Mouse (Mus musculus) left cerebral cortex, postnatal 36 days (tissue): ENCODE results near the gene Agps. TPM values are rescaled to one million over a fixed set of nuclear protein-coding genes. Genes with fewer than 3 reads are reported as not detected.
"Not testable (repeated sequence)": the region's sequence is repeated elsewhere in the genome, so short reads cannot be mapped to it uniquely, and the experiment has no call there.

ENCODE experiments used
- DNase-seq, 2 experiments: peaks; one replicate each; pipeline ENCODE4 v3.0.0; 2021 to 2022; ENCODE audit warnings: low spot score in 2 of 2, mixed read lengths in 1 of 2
- intact Hi-C: fragments of 180-260 bp; cut with DNase I; formaldehyde crosslinking; loops from one replicate; pipeline ENCODE4 v1.15.1; 2025
- total RNA-seq, 2 experiments: library from RNA; stranded (reverse); gene quantifications; 2 replicates each; pipeline ENCODE4 v1.2.3; 2021

Gene Agps
- total RNA-seq, 2 experiments from 2014 or later, result 36.2 to 40.4 TPM

DNA sequence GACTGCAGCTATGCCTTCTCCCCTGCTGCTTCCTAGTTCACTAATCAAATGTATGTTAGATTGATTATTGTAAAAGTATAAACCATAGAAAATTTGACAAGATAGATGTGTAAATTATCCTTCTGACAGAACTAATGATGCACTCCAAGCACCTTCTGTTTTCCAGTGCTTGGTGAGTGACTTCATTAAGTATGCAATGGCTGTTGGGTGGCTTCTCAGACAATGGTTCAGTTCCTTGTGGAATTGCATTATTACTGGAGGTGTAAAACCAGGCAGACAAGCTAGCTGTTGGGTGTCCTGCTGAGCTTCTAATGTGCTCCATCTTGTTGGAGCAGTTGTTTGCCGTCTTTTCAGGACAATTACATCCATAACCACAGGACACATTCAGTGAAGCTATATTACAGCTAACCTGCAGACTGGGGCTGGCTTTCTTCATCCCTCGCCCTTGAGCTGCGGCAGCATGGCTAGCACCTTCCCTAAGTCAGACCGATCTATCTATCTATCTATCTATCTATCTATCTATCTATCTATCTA lies 91.9 kb downstream of the Agps start:
- DNase-seq, result no peak
- intact Hi-C loops, result no loop called here

DNA sequence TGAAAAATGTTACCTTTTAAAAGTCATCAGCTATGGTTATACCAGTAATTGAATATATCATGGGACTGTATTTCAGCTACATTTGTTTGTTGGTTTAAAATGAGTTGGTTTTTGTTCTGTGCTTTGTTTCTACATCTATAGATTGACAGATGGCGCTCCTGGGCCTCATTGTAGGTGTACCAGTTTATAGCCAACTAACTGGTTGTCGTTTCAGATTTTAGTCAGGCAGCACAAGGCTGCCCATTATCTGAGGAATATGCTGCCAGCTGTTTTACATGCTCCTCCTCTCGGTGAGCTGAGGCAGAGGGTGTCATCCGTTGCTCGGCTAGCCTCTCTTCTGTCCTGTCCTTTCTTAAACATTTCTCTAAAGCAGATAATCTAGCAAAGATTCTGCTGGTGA lies 94.1 kb downstream of the Agps start:
- intact Hi-C loops, result no loop called here
- no peak for DNase-seq

DNA sequence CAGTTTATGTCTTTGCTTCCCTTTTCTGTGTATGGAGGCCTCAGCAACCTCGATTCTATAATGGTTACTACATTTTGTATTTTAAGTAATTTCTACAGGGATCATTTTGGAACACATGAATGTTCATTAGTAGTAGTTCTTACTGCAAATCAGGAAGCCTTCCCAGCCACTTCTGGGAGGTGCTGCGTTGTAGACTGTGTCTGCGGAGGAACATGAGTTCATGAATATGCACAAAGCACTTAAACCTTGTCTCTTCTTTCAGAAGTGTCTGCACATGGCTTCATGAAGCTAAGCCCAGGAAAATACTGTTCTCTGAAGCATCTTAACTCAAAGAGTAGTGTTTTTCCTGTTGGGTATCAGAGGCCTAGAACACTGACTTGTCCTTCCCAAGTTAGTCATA lies 96.0 kb downstream of the Agps start:
- DNase-seq, result no peak
- intact Hi-C loops, result no loop called here

DNA sequence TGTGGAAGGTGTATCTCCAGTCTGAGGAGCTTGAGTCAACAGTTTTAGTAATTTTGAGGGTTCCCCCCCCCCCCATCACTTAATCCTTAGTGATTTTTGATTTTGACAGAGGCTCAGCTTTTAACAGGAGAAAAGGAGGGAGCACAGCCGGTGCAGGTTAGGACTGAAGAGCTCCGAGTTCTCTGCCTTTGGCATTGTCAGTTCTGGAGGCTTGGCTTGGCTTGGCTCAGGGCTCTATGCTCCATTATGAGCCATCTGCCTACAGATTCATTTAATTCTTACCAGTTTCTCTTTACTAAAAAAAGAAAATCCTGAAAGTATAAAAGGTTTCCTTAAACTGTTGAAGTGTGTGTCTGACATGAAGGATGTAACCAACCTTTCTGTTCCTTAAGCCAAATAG lies 97.2 kb downstream of the Agps start:
- no peak for DNase-seq
- intact Hi-C loops, result no loop called here

DNA sequence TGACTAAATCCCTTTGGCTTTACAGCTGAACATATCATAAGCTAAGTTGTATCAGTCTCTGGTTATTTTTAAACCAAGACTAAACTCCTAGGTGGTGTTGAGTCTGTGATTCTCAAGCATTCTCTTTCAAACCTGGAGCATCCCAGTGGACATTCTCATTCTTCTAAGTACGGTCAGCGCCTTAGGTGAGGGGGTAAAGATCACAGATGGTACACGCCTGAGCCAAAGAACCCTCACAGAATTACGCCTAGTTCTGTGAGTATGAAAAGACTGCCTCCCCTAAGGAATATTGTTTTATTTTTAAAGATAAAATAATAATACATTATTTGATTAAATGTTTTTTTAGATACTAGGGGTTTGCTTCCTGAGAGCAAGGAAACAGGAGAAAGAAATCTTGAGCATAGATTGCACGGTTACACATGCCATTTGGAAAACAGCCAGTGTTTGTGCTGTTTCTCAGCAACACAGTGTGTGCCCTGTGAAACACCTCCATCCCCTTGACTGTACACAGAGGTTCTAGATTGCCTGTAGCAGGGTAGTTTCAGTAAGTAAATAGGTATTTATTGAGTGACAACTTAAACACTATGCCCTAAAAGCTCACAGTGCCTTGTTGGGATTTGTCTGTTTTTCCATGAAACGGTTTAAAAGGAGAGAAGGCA lies 97.9 kb downstream of the Agps start:
- DNase-seq, result no peak
- intact Hi-C loops, result no loop called here

DNA sequence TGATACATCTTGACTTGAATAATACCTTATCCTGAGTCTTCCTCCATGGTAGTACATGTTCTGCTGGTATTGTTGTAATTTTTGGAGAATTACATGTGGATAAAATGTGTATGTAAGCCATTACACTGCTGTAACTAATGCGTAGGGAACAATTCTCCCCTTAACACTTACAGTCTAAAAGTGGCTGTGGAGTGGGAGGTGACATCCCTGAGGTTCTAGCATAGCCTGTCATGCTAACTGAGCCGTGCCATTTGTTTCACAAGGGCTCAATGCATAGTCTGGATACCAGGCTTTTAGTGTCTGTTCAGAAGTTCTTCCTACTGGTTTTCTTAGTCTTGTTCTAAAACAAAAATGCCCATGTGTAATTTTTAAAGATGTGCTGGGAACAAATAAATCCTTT lies 99.0 kb downstream of the Agps start:
- DNase-seq, result peak in 1 of 2 experiments; percentile 12
- intact Hi-C loops, result no loop called here

DNA sequence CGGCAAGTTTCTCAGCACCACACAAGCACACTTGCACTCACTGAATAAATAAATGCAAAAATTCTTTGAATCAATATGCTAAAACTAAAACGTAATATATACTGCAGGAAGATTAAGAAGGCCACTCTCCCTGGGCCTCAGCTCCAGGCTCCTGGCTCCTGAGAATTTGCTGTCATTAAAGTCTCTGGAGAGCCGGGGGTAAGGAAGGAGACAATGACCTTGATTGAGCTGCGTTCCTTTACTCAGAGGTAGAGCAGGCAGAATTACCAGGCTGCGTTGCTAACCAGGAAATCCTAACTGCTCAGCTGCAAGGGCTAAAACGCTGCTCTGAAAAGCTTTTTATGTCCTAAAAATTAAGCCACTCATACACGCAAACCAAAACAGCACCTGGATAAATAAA lies 101.6 kb downstream of the Agps start:
- DNase-seq, result no peak
- intact Hi-C loops, result no loop called here

DNA sequence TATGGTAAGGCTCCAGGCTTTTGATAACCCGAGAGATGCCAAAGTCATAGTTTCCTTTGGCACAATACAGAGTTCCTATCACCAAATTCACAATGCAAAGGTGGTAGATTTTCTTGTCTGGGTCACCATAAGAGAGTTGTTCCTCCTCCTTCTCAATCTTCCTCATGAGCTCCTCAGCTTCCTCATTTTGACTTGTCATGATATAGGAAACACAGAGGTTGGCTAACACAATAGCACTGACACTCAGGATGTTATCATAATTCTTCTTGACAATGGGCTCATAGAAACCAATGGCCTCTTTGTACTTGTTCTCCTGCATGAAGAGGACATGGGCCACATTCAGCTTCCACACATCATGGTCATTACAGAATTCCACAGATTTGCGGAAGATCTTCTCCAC lies 104.7 kb downstream of the Agps start:
- DNase-seq, intact Hi-C loops: not testable (repeated sequence)

DNA sequence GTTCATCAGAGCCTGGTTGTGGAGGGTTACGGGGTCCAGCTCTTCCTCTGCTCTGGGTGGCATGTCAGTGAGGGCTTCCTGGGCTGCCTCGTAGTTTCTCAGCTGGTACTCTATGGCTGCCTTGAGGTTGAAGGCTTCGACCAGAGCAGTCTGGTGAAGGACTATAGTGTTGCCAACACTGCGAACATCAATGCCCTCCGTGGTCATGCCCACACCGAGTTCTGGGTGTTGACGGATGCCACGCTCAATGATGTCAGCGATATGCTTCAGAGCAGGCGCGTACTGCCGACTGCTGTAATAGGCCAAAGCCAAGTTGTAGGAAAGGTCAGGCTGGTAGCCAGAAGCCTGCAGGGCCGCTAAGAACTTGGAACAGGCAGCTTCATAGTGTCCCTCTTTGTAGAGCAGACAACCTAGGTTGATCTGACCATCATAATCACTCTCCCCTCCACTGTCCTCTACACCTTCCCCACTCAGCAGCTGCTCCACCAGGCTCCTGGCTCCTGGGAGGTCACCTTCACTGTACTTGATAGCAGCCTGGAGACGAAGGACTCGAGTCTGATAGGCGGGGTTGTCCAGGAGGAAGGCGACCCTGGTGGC lies 105.6 kb downstream of the Agps start:
- DNase-seq, intact Hi-C loops: not testable (repeated sequence)

DNA sequence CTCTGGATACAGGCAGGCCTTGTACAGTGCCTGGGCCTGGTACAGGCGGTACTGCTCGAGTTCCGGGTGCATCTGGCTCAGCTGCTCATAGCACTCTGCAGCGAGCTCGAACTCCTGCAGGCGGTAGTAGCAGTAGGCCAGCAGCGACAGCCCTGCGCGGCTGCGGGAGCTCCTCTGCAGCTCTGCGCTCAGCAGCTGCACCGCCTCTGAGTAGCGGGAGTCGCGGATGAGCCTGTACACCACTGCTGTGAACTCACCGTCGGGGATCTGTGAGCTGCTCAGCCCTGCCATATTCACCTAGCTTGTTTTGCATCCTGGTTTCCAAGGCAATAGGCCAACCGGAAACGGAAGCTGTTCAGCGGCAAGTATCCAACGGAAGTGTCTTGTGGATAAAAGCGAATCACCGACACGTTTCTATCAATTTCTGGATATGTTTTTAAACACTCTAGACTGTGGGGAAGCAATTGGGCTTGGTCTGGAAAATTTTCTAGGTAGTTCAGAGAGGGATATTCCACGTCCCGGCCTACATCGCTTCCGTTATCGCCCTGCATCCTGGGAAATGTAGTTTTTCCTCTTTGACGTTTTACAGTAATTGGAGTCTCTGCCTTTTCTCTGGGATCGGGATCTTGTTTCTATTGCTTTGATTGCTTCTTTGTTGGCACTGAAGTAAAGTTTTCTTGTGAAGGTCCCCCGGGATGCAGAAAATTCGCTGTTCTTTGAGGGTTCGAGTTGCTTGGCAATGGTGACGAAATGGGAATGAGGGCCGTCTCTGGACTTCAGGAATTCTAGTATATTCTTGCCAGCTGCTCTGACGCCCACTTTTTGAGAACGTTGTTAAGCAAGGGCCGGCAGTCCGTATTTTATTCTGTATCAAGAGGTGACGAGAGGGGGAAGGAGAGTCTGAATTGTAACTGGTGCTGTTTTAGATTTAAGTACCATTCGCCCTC lies 106.4 kb downstream of the Agps start, which contains the start of gene Ttc30b:
TSS of gene Ttc30b (minus strand) at position 469 of the 947 bp plus-strand sequence.
- intact Hi-C loops, result no loop called here
- DNase-seq, result peak; percentile 81 to 82

DNA sequence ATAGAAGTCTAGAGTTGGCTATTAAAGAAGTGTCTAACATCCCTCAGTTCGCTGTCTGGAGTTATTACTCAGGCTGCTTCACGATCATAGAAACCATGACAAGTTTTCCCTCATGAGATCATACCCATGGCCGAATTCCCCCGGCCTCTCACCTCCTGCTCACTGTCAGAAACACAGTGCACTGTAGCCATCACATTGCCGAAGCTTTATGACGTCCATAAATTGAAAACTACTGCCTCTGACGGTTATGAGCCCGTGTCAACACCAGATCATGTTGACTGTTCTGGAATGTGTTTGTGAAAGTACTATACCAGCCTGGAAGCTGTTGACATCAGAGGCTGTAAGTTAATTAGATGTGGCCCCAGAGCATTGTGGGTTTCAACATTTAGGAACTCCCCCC lies 118.7 kb downstream of the Agps start:
- DNase-seq, result no peak
- intact Hi-C loops, result no loop called here

DNA sequence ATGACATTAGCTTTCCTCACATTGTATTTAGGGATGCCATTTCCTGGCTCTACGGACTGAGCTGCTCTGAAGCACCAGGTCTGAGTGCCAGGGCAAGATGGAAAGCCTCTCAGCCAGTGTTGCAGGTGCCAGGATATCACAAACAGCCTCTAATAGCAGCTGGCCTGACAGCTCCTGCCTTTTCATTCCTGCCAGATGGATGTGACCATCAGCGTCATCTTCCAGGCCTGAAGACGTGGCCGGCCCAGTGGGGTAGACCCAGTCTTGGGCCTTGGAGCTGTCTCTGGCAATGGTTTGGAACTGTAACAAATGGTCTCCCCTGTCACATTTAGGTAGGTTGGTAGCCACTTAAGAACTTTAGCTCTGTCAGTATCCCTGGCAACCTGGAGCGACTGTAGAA lies 121.3 kb downstream of the Agps start:
- intact Hi-C loops, result no loop called here
- DNase-seq, result no peak

DNA sequence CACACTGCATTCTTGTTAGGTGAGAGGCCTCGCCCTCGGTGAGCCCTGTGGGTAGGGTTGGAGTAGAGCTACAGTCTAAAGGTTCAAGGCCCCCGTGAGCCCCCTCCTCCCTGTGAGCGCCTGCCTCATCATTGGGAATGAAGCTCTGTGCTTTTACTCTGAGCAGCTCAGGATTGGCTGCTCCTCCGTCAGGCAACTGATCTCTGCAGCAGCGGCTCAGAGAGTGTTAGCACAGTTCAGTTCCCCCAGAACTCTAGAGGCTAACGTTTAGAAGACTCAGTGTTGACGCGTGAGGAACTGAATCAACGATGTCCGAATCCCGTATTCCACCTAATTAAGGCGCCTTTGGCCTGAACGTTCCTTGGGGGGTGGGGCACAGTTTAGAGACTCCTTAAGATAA lies 123.7 kb downstream of the Agps start:
- intact Hi-C loops, result no loop called here
- no peak for DNase-seq

DNA sequence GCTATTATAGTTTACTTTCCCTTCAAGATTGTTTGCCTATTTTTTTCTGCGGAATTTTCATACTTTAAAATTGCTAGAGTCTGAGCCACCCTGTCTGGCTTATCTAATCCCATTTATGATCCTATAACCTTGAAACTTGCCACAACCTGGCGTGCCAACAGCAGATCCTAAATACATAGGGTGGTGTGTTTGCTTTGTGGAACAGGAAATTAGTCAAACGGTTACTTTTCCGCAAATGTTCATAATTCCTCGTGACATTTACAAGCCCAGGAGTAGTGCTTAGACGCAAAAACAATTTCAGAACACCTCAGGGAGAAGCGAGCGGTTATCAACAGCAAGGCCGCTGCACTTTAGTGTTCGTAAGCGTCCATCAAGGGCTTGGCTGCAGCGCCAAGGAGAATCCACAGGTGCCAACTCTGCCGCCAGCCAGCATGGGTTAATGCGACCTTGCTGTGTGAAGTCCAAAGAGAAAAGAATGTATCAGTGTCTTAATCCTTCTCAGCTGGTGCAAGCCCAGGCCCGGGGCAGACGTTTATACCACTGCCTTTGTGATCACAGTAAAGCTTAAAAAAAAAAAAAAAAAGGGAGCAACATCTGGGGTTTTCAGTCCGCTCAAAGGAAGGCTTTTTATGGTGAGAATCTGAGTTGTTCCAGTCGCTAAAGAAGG lies 127.3 kb downstream of the Agps start:
- intact Hi-C loops, result no loop called here
- DNase-seq, result no peak

DNA sequence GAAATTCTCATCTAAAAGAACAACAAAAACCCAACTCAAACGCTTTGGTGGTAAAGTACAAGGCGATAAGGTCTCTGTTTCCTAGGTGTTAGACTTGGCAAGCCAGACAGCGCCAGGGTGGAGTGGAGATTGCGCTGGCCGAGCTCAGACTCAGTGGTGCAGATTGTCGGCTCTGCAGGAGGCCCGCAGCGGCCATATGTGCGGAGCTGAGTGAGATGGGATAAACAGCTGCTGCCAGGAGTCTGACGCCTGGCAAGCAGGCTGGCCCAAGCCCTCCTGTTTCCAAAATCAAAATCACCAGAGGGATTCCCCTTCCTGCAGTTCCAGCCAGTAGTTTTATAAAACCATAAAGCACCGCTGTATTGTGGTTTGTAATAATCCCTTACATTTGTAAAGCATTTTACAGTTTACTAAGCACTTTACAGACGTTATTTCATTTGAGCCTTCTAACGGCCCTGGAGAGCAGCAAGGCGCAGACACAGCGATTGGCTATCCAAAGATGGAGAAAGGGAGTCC lies 127.9 kb downstream of the Agps start:
- intact Hi-C loops, result loop anchor here (10.0 kb wide), 1 partner anchor 175 kb away; no protein-coding TSS in a partner anchor
- no peak for DNase-seq

DNA sequence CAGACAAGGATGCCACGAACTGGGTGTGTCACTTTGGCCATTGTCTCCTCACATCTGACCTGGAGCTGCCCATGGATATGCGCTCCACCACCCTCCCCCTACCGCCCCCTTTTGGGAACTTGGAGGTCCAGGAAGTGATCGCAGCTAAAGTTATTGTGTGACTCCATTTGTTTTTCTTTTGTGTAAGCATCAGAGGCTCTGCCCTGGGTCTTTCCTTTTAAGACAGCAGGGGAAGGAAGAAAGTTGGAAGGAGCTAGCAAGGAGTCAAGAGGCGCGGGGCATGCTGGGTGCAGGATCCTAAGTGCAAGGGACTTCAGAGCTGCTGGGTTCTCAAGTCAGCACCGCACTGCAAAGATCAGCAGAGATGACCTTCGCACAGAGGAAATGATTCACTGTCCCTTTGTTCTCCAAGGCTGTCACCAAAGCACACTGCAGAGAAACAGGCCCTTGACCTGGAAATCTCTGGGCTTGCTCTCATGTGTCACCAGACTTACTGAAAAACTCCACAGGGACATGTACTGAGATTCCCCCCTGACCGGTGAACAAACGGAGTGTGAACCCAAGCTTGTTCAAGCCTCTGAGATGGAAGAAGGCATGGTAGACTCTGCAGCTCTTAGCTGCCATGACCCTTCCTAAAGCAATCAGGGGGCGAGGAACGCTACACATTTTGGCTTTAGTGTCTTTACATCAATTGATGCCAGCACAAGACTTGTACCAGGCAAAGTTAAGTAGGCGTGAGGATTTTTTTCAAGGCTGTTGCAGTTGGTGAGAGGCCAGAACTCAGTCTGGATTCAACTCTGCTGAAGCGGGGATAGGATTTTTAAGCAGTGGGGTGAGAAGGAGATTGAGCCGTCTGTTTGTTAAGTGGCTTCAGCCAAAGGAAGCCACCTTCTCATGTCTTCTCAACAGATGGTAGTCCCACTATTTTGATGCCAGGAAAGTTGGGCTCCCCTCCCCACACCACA lies 128.7 kb downstream of the Agps start:
- DNase-seq, result peak; percentile 29 to 40
- intact Hi-C loops, result loop anchor here (10.0 kb wide), 1 partner anchor 176 kb away; no protein-coding TSS in a partner anchor

DNA sequence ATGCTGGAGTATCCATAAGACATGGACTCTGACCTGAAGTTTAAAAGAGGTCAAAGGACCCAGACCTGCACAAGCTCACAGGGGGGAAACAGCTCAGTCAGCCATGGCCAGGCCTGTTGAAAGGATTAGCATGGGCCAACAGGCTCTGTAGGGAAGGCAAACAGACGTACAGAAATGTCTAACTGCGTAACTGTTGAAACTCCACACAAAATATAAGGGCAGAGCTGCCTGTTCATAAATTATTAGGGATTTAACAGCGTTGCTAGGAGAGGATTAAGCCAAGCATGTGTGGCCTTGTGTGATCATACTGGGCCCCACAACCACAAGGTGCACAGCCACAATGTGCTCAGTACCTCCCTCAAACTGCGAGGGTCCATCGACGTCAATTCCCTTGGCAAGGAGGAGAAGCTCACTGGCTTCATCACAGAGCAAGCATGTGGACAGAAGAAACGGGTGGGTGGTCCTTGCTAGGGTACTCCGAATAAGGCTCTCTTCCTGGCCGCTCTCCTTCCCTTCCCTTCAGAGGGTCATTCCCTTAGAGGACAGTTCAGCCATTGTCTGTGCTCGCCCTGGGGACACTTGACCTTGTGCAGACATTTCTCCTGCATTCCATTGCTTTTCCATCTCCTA lies 131.3 kb downstream of the Agps start:
- DNase-seq, result no peak

DNA sequence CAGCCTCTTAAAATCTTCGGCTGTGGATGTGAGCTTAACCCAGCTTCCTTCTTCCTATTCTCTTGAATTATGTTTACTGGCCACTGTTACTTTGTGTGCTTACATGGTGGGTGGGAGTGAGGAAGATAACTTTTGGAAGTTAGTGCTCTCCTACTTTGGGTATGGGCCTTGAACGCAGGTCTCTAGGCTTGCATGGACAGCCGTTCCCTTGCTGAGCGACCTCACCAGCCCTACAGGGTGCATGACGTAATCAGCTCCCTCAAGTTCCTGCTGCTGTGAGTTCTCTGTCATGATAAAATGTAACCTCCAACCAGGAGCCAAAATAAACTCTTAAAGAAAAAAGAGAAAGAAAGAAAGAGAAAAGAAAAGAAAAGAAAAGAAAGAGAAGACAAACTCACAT lies 132.1 kb downstream of the Agps start:
- intact Hi-C loops, result loop anchor here (10.0 kb wide), 1 partner anchor 179 kb away; no protein-coding TSS in a partner anchor

More for the DNA sequence above, 131.3 kb downstream of the Agps start:
- intact Hi-C loops, result loop anchor here (10.0 kb wide), 1 partner anchor 179 kb away; no protein-coding TSS in a partner anchor

More for the DNA sequence above, 132.1 kb downstream of the Agps start:
- DNase-seq, result no peak
